Mouse (Mus musculus): Measurements from ENCODE around the gene Smdt1.

- TF ChIP-seq CTCF (IDR thresholded peaks at IDR 0.05; ENCODE audit: extremely low read depth, insufficient read length, insufficient replicate concordance, low read depth, low read length), result no peak
- TF ChIP-seq POLR2A (IDR thresholded peaks at IDR 0.05; ENCODE audit: low read depth, low read length), result no peak
These were observed 3.1 kb downstream of the Smdt1 start for GRCm38 (mm10) chr15:82341675-82342542.
